Mouse (Mus musculus): ENCODE measurements at regions not wholly inside any gene's neighbourhood (a gene's known extent, or its start where the extent isn't known, plus 50 kb on each side); places are given as distances from the start of the nearest gene placed in this dataset.

DNA sequence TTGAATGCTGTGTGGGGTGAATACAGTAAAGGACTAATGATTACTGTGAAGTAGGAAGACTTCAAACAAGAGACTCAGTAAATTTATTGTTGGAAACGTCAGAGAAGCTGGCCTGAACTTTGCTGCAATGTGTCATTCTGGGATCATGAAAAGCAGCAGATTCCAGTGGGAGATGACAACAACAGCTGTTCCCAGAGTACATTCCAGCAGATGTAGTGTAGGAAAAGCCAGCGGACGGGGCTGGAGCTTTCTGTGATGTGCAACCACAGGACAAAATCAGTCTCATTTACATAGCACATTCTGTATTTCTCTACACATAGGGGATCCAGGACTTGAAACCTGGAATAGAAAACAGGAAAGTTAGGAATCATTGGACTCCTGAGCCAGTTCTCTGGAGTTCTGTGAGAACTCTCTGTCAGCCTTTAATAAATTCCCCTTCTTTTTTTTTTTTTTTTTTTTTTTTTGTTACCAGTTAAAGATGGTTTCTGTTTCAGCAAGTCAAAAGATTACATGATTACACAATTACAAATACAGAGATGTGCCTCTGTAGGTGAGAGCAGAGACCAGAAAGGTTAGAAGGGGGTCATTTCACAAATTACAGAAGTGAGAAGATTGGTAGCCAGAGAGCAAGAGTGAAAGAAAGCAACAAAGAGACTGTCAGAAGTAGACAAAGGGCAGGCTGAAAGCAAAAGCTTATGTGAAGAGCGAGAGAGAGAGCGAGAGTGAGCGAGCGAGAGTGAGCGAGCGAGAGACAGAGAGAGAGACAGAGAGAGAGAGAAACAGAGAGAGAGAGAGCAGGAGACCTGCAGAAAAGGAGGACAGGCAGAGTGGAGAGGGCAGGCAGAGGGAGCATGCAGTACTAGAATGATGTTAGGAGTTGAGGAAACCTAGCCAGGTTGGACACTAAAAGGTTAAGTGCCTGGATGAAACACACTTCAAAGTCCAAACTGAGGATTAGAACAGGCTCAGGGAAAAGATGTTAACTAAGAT lies 118.0 kb upstream of the Il6 start:
- DNase-seq (ENCODE audit: low spot score) (peak; percentile 90), ATAC-seq (replicated peaks; ENCODE audit: low FRiP score, low read depth) (no peak)
- Histone ChIP-seq H3K4me2 (ENCODE audit: low read length) (peak overlapping the region; percentile 12; the same call in 1 of the 2 replicates), H3K36me3 (ENCODE audit: insufficient read depth, low read length) (no peaks in the 10 kb centered on the region), H3K27me3 (ENCODE audit: insufficient read depth, low read length) (no peaks in the 10 kb centered on the region), H3K4me3 (replicated peaks; ENCODE audit: low read depth, low read length) (no peak overlapping the region), H3K27ac (peak overlapping the region; percentile 13; the same call in 1 of the 2 replicates), H3K9me3 (replicated peaks; ENCODE audit: low read length) (no peaks in the 10 kb centered on the region), H3K4me1 (replicated peaks; ENCODE audit: insufficient read depth, low read length) (0 out of 2 replicates have a peak, but pooled peaks cover 7% of the 10 kb centered on the region), H3K9ac (ENCODE audit: low read depth, low read length) (no peak overlapping the region)
- WGBS: 46% methylated on average over 9 of the region's 9 CpGs
- TF ChIP-seq CTCF (IDR thresholded peaks at IDR 0.05; ENCODE audit: low read depth): no peak

DNA sequence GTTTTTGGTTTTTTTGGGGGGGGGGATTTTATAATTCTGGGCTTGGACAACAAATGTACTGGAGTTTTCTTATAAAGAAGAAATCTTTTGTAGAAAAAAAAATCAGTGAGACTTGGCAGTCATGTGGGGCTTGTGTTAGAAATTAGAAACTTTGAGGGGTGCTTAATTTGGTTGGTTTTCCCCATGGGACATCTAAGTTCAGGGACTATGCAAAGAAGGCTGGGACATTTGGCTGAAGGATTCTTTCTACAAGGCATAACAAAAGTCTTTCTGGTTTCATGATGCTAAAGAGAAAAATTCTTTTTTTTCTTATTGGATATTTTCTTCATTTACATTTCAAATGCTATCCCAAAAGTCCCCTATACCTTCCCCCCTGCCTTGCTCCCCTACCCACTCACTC lies 115.3 kb upstream of the Il6 start:
- Histone ChIP-seq H3K9ac (ENCODE audit: low read depth, low read length) (no peak overlapping the region), H3K9me3 (replicated peaks; ENCODE audit: low read length) (no peaks in the 10 kb centered on the region), H3K4me2 (ENCODE audit: low read length) (no peak overlapping the region)

GRCm38 (mm10) chr5:29901716-29902115 lies 111.2 kb upstream of the Il6 start:
- Histone ChIP-seq H3K27ac (no peak overlapping the region), H3K4me2 (ENCODE audit: low read length) (no peak overlapping the region), H3K27me3 (ENCODE audit: insufficient read depth, low read length) (no peaks in the 10 kb centered on the region), H3K4me1 (replicated peaks; ENCODE audit: insufficient read depth, low read length) (no peaks in the 10 kb centered on the region), H3K9ac (ENCODE audit: low read depth, low read length) (no peak overlapping the region), H3K9me3 (replicated peaks; ENCODE audit: low read length) (no peaks in the 10 kb centered on the region), H3K36me3 (ENCODE audit: insufficient read depth, low read length) (no peaks in the 10 kb centered on the region), H3K4me3 (replicated peaks; ENCODE audit: low read depth, low read length) (no peak overlapping the region)
- 81% methylated on average over 2 of the region's 2 CpGs for WGBS
- ATAC-seq (replicated peaks; ENCODE audit: low FRiP score, low read depth) (no peak), DNase-seq (ENCODE audit: low spot score) (no peak)
- TF ChIP-seq CTCF (IDR thresholded peaks at IDR 0.05; ENCODE audit: low read depth): no peak

More for the DNA sequence above, 115.3 kb upstream of the Il6 start:
- H3K36me3 ChIP-seq (ENCODE audit: insufficient read depth, low read length): no peaks in the 10 kb centered on the region
- no peak for TF ChIP-seq CTCF (IDR thresholded peaks at IDR 0.05; ENCODE audit: low read depth)
- H3K4me3 ChIP-seq (replicated peaks; ENCODE audit: low read depth, low read length): no peak overlapping the region
- DNase-seq (ENCODE audit: low spot score): no peak
- ATAC-seq (replicated peaks; ENCODE audit: low FRiP score, low read depth): no peak
- no peaks in the 10 kb centered on the region for H3K27me3 ChIP-seq (ENCODE audit: insufficient read depth, low read length)
- 0 out of 2 replicates have a peak, but pooled peaks cover 3% of the 10 kb centered on the region for H3K4me1 ChIP-seq (replicated peaks; ENCODE audit: insufficient read depth, low read length)
- H3K27ac ChIP-seq: no peak overlapping the region

DNA sequence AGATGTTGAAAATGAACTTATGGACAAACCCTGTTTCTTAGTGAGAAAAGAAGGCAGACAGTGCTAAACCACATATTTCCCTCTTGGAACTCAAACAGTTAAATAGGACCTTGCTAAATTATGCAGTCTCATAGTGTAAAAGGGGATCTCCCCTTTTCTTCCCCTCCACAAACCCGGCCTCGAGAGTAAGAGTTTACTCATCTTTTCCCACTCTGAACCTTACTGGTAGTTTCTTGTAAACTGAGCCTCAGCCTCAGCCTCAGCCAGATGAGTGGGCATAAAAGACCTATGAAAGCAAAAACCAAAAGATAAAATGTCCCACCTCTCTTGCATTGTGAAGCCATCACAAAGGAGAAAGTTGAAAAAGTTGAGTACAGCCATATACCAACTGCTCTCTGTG lies 92.6 kb upstream of the Il6 start:
- 56% methylated on average over 2 of the region's 2 CpGs for WGBS
- Histone ChIP-seq H3K27ac (no peak overlapping the region), H3K4me1 (replicated peaks; ENCODE audit: insufficient read depth, low read length) (no peaks in the 10 kb centered on the region), H3K4me2 (ENCODE audit: low read length) (no peak overlapping the region), H3K36me3 (ENCODE audit: insufficient read depth, low read length) (no peaks in the 10 kb centered on the region), H3K4me3 (replicated peaks; ENCODE audit: low read depth, low read length) (no peak overlapping the region), H3K9ac (ENCODE audit: low read depth, low read length) (no peak overlapping the region), H3K9me3 (replicated peaks; ENCODE audit: low read length) (peaks cover 7% of the 10 kb centered on the region; the same call in 1 of the 2 replicates), H3K27me3 (ENCODE audit: insufficient read depth, low read length) (no peaks in the 10 kb centered on the region)
- ATAC-seq (replicated peaks; ENCODE audit: low FRiP score, low read depth) (no peak), DNase-seq (ENCODE audit: low spot score) (no peak)
- TF ChIP-seq CTCF (IDR thresholded peaks at IDR 0.05; ENCODE audit: low read depth): no peak

DNA sequence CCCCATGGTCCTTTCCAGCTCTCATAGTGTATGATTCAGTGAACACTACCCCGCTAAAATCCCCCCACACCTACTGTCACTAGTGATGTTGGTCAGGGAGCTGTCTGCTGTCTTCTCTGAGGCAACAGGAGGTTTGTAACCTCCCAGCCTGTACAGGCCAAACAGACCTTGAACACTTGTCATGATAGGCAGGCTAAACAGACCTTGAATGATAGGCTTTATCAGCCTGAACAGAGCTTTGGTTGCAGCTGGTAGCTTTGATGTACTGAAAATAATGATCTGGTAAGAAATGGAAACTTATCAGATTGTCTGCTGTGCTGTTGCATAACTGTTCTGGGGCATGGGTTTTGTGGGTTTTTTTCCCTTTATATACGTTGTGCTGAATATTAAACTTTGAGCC lies 87.4 kb upstream of the Il6 start:
- ATAC-seq (replicated peaks; ENCODE audit: low FRiP score, low read depth): no peak
- 82% methylated on average over 2 of the region's 2 CpGs for WGBS

GRCm38 (mm10) chr5:29927594-29927993 lies 85.3 kb upstream of the Il6 start:
- 64% methylated on average over 1 of the region's 1 CpGs for WGBS
- no peak overlapping the region for H3K4me2 ChIP-seq (ENCODE audit: low read length)
- TF ChIP-seq CTCF (IDR thresholded peaks at IDR 0.05; ENCODE audit: low read depth): no peak

More for the DNA sequence above, 87.4 kb upstream of the Il6 start:
- H3K9me3 ChIP-seq (replicated peaks; ENCODE audit: low read length): no peaks in the 10 kb centered on the region
- H3K4me3 ChIP-seq (replicated peaks; ENCODE audit: low read depth, low read length): no peak overlapping the region
- TF ChIP-seq CTCF (IDR thresholded peaks at IDR 0.05; ENCODE audit: low read depth): no peak
- no peak overlapping the region for H3K4me2 ChIP-seq (ENCODE audit: low read length)
- no peaks in the 10 kb centered on the region for H3K27me3 ChIP-seq (ENCODE audit: insufficient read depth, low read length)
- no peak overlapping the region for H3K27ac ChIP-seq
- no peak overlapping the region for H3K9ac ChIP-seq (ENCODE audit: low read depth, low read length)
- H3K36me3 ChIP-seq (ENCODE audit: insufficient read depth, low read length): no peaks in the 10 kb centered on the region
- H3K4me1 ChIP-seq (replicated peaks; ENCODE audit: insufficient read depth, low read length): no peaks in the 10 kb centered on the region
- no peak for DNase-seq (ENCODE audit: low spot score)

More at GRCm38 (mm10) chr5:29927594-29927993, 85.3 kb upstream of the Il6 start:
- Histone ChIP-seq H3K4me3 (replicated peaks; ENCODE audit: low read depth, low read length) (no peak overlapping the region), H3K9ac (ENCODE audit: low read depth, low read length) (no peak overlapping the region), H3K9me3 (replicated peaks; ENCODE audit: low read length) (no peaks in the 10 kb centered on the region), H3K36me3 (ENCODE audit: insufficient read depth, low read length) (no peaks in the 10 kb centered on the region), H3K27me3 (ENCODE audit: insufficient read depth, low read length) (no peaks in the 10 kb centered on the region), H3K27ac (no peak overlapping the region), H3K4me1 (replicated peaks; ENCODE audit: insufficient read depth, low read length) (no peaks in the 10 kb centered on the region)
- DNase-seq (ENCODE audit: low spot score) (no peak), ATAC-seq (replicated peaks; ENCODE audit: low FRiP score, low read depth) (no peak)
